Mouse (Mus musculus): ENCODE results near the gene Dync2h1. TPM values are rescaled to one million over a fixed set of nuclear protein-coding genes. Genes with fewer than 3 reads are reported as not detected.
A peak's percentile ranks its signal among the peaks of the same experiment; 100 is the strongest.

Gene Dync2h1
- total and polyA plus RNA-seq, 3 experiments = 0.35 to 1.4 (median 1.3) TPM

GRCm38 (mm10) chr9:7070846-7071245 lies 113.4 kb downstream of the Dync2h1 start:
- WGBS = 49% methylated on average over 3 of the region's 3 CpGs
- intact Hi-C loops (cut with DNase I) = no loop called here

GRCm38 (mm10) chr9:7050588-7050987 lies 133.7 kb downstream of the Dync2h1 start:
- DNase-seq = no peak
- TF ChIP-seq CTCF (IDR thresholded peaks at IDR 0.05) (peak; percentile 58), POLR2A (IDR thresholded peaks at IDR 0.05; ENCODE audit: insufficient read depth, low read depth, low read length) (no peak), EP300 (IDR thresholded peaks at IDR 0.05; ENCODE audit: insufficient read depth, low read depth, low read length) (no peak)
- 72% methylated on average over 3 of the region's 3 CpGs for WGBS
- no peak overlapping the region for H3K4me3 ChIP-seq
- no peaks in the 10 kb centered on the region for H3K27me3 ChIP-seq (ENCODE audit: control insufficient read depth, insufficient read depth, low read length)
- no peak overlapping the region for H3K9ac ChIP-seq (ENCODE audit: low read depth, low read length)
- H3K27ac ChIP-seq = no peak overlapping the region
- H3K36me3 ChIP-seq (ENCODE audit: control insufficient read depth, insufficient read depth, low read length) = no peaks in the 10 kb centered on the region
- no peaks in the 10 kb centered on the region for H3K4me1 ChIP-seq (ENCODE audit: control insufficient read depth, insufficient read depth, low read length)
- intact Hi-C loops (cut with DNase I) = loop anchor here (10.0 kb wide), 1 partner anchor 544 kb away; no protein-coding TSS in a partner anchor
- H3K79me2 ChIP-seq (replicated peaks; ENCODE audit: control insufficient read depth, insufficient read depth, low read length) = no peaks in the 10 kb centered on the region

More at GRCm38 (mm10) chr9:7070846-7071245, 113.4 kb downstream of the Dync2h1 start:
- Histone ChIP-seq H3K27me3 (ENCODE audit: control insufficient read depth, insufficient read depth, low read length) (no peaks in the 10 kb centered on the region), H3K4me1 (ENCODE audit: control insufficient read depth, insufficient read depth, low read length) (no peaks in the 10 kb centered on the region), H3K27ac (no peak overlapping the region), H3K79me2 (replicated peaks; ENCODE audit: control insufficient read depth, insufficient read depth, low read length) (no peaks in the 10 kb centered on the region), H3K9ac (ENCODE audit: low read depth, low read length) (no peak overlapping the region), H3K4me3 (no peak overlapping the region), H3K36me3 (ENCODE audit: control insufficient read depth, insufficient read depth, low read length) (no peaks in the 10 kb centered on the region)
- DNase-seq = no peak
- TF ChIP-seq CTCF (IDR thresholded peaks at IDR 0.05) = no peak
- TF ChIP-seq EP300 (IDR thresholded peaks at IDR 0.05; ENCODE audit: insufficient read depth, low read depth, low read length) = no peak
- TF ChIP-seq POLR2A (IDR thresholded peaks at IDR 0.05; ENCODE audit: insufficient read depth, low read depth, low read length) = no peak

DNA sequence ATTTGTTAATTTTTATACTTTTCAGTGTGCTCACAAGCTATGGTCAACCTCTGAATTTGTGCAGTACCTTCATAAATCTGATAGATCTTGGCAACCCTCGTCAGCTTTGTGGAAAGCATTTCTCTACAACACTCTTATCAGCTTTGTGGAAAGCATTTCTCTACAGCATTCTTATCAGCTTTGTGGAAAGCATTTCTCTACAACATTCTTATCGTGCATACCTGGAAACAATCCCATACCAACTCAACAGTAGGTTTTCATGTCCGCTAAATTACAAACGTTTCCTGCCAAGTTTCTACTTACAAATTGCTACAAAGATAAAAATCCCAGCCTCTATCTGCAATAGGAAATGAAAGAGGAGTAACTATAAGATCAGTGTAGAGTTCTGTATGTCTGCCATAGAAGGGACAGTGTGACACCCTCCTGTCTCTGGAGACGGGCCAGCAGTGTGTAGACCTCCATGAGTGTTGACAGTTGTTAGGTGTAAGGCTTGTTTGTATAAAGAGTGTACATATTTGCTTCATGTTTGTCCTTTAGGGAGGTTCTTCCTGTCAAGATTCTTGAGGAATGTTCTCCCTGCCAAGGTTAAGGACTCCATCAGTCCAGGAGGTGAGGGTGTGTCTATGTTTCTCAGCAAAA lies 141.5 kb downstream of the Dync2h1 start:
- no peak for DNase-seq
- intact Hi-C loops (cut with DNase I) = no loop called here
- 21% methylated on average over 5 of the region's 5 CpGs for WGBS
- Histone ChIP-seq H3K9ac (ENCODE audit: low read depth, low read length) (no peak overlapping the region), H3K36me3 (ENCODE audit: control insufficient read depth, insufficient read depth, low read length) (no peaks in the 10 kb centered on the region), H3K79me2 (replicated peaks; ENCODE audit: control insufficient read depth, insufficient read depth, low read length) (no peaks in the 10 kb centered on the region), H3K27me3 (ENCODE audit: control insufficient read depth, insufficient read depth, low read length) (no peaks in the 10 kb centered on the region), H3K27ac (no peak overlapping the region), H3K4me1 (ENCODE audit: control insufficient read depth, insufficient read depth, low read length) (no peaks in the 10 kb centered on the region), H3K4me3 (no peak overlapping the region)
- TF ChIP-seq EP300 (IDR thresholded peaks at IDR 0.05; ENCODE audit: insufficient read depth, low read depth, low read length) = no peak
- TF ChIP-seq POLR2A (IDR thresholded peaks at IDR 0.05; ENCODE audit: insufficient read depth, low read depth, low read length) = no peak
- TF ChIP-seq CTCF (IDR thresholded peaks at IDR 0.05) = no peak

DNA sequence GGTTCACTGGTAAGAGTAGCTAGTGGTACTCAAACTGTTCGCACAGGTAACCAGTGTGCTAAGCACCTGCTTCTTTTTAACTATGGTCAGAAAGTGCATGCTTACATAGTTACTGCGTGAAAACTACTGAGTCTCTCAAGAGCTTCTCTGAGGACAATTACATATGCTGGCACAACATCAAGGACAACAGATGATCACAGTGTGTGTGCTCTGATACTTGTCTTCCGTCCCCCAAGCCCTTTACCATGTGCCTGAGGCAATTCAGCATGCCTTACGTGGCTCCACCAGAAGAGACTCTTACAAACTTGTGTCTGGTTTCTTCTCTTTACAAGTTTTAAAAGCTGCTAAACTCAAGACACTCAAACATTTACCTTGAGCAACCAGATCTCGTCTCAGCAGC lies 143.0 kb downstream of the Dync2h1 start:
- TF ChIP-seq CTCF (IDR thresholded peaks at IDR 0.05) (no peak), EP300 (IDR thresholded peaks at IDR 0.05; ENCODE audit: insufficient read depth, low read depth, low read length) (no peak)
- H3K4me1 ChIP-seq (ENCODE audit: control insufficient read depth, insufficient read depth, low read length) = no peaks in the 10 kb centered on the region
- no peaks in the 10 kb centered on the region for H3K36me3 ChIP-seq (ENCODE audit: control insufficient read depth, insufficient read depth, low read length)
- H3K27ac ChIP-seq = no peak overlapping the region
- intact Hi-C loops (cut with DNase I) = no loop called here
- H3K27me3 ChIP-seq (ENCODE audit: control insufficient read depth, insufficient read depth, low read length) = no peaks in the 10 kb centered on the region
- H3K4me3 ChIP-seq = no peak overlapping the region
- DNase-seq = no peak
- no peak overlapping the region for H3K9ac ChIP-seq (ENCODE audit: low read depth, low read length)
- WGBS = 87% methylated on average over 5 of the region's 5 CpGs
- no peaks in the 10 kb centered on the region for H3K79me2 ChIP-seq (replicated peaks; ENCODE audit: control insufficient read depth, insufficient read depth, low read length)

GRCm38 (mm10) chr9:7032553-7032952 lies 151.7 kb downstream of the Dync2h1 start:
- Histone ChIP-seq H3K27me3 (ENCODE audit: control insufficient read depth, insufficient read depth, low read length) (no peaks in the 10 kb centered on the region), H3K4me1 (ENCODE audit: control insufficient read depth, insufficient read depth, low read length) (no peaks in the 10 kb centered on the region), H3K4me3 (no peak overlapping the region), H3K79me2 (replicated peaks; ENCODE audit: control insufficient read depth, insufficient read depth, low read length) (no peaks in the 10 kb centered on the region), H3K27ac (no peak overlapping the region), H3K9ac (ENCODE audit: low read depth, low read length) (no peak overlapping the region), H3K36me3 (ENCODE audit: control insufficient read depth, insufficient read depth, low read length) (no peaks in the 10 kb centered on the region)
- whole genome bisulfite sequencing = 70% methylated on average over 2 of the region's 2 CpGs
- no peak for TF ChIP-seq EP300 (IDR thresholded peaks at IDR 0.05; ENCODE audit: insufficient read depth, low read depth, low read length)
- no peak for TF ChIP-seq POLR2A (IDR thresholded peaks at IDR 0.05; ENCODE audit: insufficient read depth, low read depth, low read length)
- TF ChIP-seq CTCF (IDR thresholded peaks at IDR 0.05) = no peak
- intact Hi-C loops (cut with DNase I) = no loop called here
- no peak for DNase-seq

- intact Hi-C loops (cut with DNase I) = no loop called here
- Histone ChIP-seq H3K9ac (ENCODE audit: low read depth, low read length) (no peak overlapping the region), H3K4me3 (no peak overlapping the region), H3K27me3 (ENCODE audit: control insufficient read depth, insufficient read depth, low read length) (no peaks in the 10 kb centered on the region), H3K27ac (no peak overlapping the region), H3K36me3 (ENCODE audit: control insufficient read depth, insufficient read depth, low read length) (no peaks in the 10 kb centered on the region), H3K79me2 (replicated peaks; ENCODE audit: control insufficient read depth, insufficient read depth, low read length) (no peaks in the 10 kb centered on the region), H3K4me1 (ENCODE audit: control insufficient read depth, insufficient read depth, low read length) (no peaks in the 10 kb centered on the region)
- TF ChIP-seq CTCF (IDR thresholded peaks at IDR 0.05) = no peak
- TF ChIP-seq EP300 (IDR thresholded peaks at IDR 0.05; ENCODE audit: insufficient read depth, low read depth, low read length) = no peak
- no peak for TF ChIP-seq POLR2A (IDR thresholded peaks at IDR 0.05; ENCODE audit: insufficient read depth, low read depth, low read length)
- DNase-seq = no peak
These were observed 168.6 kb downstream of the Dync2h1 start for GRCm38 (mm10) chr9:7015600-7015999.

All from heart, adult 2 months (tissue).